Mouse (Mus musculus) liver, adult 2 months (tissue): ENCODE measurements around the gene Pck2.

Experiments
- CTCF ChIP-seq: fragments of 200-500 bp; IDR thresholded peaks from 2 replicates; pipeline ENCODE4 v1.5.1; 2011; ENCODE audit warnings: low read depth, low read length, control low read depth
- POLR2A ChIP-seq: fragments of 200-500 bp; IDR thresholded peaks from 2 replicates; pipeline ENCODE4 v1.6.1; 2011; ENCODE audit warnings: low read length, control low read depth; ENCODE audit not compliant: insufficient read depth; ENCODE audit errors: extremely low read depth

DNA sequence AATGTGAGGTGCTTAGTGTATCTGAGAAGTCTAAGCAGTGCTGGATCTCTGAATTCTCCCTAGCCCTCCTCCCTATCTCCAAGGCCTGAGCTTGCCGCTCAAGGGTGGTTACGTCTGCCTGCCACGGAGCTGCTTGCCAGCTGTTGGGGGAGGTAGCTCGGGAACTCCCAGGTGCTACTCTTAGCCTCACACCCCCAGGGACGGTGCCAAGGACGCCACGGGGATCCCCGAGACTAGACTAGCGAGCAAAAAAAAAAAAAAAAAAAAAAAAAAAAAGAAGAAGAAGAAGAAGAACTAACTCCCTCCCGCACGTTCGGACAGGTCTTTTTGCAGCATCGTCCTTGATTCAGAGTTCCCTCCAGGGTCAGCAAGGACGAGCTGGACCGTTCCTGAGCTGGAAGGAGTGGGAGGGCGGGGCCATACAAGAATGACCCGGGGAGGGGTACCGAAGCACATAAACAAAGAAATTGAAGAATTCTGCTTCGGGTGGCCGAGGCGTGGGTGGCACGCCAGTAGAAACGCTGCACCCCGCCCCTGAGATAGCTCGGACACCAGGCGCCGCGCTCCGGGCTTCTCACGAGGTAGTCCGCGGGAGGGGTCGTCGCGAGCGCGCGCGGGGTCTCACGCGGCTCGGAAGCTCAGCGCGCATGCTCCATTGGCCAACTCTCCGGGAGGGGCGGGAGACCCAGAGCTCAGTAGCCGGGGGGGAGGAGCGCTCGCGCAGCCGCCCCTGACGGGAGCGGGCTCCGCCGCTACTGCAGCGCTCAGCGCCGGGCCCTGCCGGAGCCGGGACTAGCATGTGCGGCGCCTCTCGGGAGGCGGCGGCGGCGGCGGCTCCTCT is 49.5 kb upstream of the Pck2 start, which contains the start of gene Carmil3:
- TF ChIP-seq CTCF, result no peak
- TF ChIP-seq POLR2A, result no peak
